Mouse (Mus musculus) spleen, adult 2 months (tissue): ENCODE data around the gene Nckap5l. TPM values are rescaled to one million over a fixed set of nuclear protein-coding genes. Genes with fewer than 3 reads are reported as not detected.

Source experiments
- DNase-seq, 2 experiments: peaks; one replicate each; pipeline versions ENCODE4 v3.0.0 to v3.0.0-alpha.2; 2012 to 2021; ENCODE audit warnings: low spot score in 2 of 2, low read depth in 1 of 2
- H3K27ac ChIP-seq: fragments of 200-500 bp; 2 replicates; pipeline ENCODE4 v1.5.1; 2012; ENCODE audit warnings: low read length, inconsistent platforms; ENCODE audit not compliant: insufficient read depth
- H3K27me3 ChIP-seq: fragments of 200-500 bp; 2 replicates; pipeline ENCODE4 v1.6.1; 2012; ENCODE audit warnings: mild to moderate bottlenecking, moderate library complexity, low read length, inconsistent platforms; ENCODE audit not compliant: control insufficient read depth, insufficient read depth
- H3K36me3 ChIP-seq: fragments of 200-500 bp; 2 replicates; pipeline ENCODE4 v1.6.1; 2012; ENCODE audit warnings: mild to moderate bottlenecking, low read length, inconsistent platforms; ENCODE audit not compliant: control insufficient read depth, insufficient read depth
- H3K4me1 ChIP-seq: fragments of 200-500 bp; 2 replicates; pipeline ENCODE4 v1.6.1; 2011; ENCODE audit warnings: inconsistent platforms; ENCODE audit not compliant: control insufficient read depth, insufficient read depth, insufficient read length
- H3K4me3 ChIP-seq: fragments of 200-500 bp; 2 replicates; pipeline ENCODE4 v1.5.1; 2011; ENCODE audit warnings: mild to moderate bottlenecking, inconsistent platforms; ENCODE audit not compliant: insufficient read depth, insufficient read length; ENCODE audit errors: extremely low read depth
- CTCF ChIP-seq: fragments of 200-500 bp; IDR thresholded peaks from 2 replicates; pipeline ENCODE4 v1.5.1; 2011; ENCODE audit warnings: mild to moderate bottlenecking, inconsistent platforms; ENCODE audit not compliant: insufficient read depth, insufficient read length, insufficient replicate concordance; ENCODE audit errors: extremely low read depth
- POLR2A ChIP-seq: fragments of 200-500 bp; IDR thresholded peaks from 2 replicates; pipeline ENCODE4 v1.6.1; 2011; ENCODE audit warnings: low read depth, low read length, inconsistent platforms
- WGBS: fragments of 180-500 bp; shearing (Covaris S2); methylation state at CpG from one replicate; pipeline ENCODE4 v1.1.7; 2018; 5-methylcytosine and 5-hydroxymethylcytosine counted together
- polyA plus RNA-seq: library from polyadenylated mRNA; depleted of rRNA; stranded (reverse); fragments of >200 nt; gene quantifications from 2 replicates; pipeline ENCODE4 v1.2.3, GENCODE M21; 2012

Gene Nckap5l
- polyA plus RNA-seq, 1 experiment, result 10.9 TPM

DNA sequence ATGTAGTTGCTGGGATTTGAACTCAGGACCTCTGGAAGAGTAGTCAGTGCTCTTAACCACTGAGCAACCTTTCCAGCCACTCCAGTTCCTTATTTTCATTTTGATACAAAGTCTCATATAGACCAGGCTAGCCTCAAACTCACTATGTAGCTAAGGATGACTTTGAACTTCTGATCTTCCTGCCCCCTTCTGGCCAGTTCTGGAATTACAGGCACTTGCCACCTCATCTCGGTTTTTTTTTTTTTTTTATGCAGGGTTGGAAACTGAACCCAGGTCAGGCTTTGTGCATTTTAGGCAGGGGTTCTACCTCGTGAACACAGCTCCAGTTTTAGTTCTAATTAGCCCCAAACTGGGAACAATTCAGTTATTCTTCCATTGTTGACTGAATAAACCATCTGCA, 41.8 kb downstream of the Nckap5l start:
- DNase-seq, result peak; percentile 52 to 57

DNA sequence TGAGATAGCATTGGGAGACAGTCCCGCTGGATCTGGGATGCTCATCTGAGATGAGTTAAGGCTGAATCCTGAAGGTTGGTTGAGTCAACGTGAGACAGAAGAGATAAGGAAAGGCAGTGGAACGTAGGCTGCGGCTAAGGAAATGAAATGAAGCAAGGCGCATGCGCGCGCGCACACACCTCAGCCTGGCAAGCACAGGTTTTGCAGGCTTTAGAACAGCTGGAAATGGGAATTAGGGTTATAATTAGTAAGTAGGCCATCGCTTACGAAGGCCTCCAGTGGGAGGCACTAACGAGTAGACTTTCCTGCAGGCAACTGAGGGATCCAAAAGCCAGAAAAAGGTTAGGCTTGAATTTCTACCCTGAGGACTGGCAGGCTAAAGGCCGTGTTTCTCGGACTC, 45.8 kb downstream of the Nckap5l start:
- no peak overlapping the region for H3K27ac ChIP-seq
- 82% methylated on average over 14 of the region's 14 CpGs for whole genome bisulfite sequencing
- peaks cover 27% of the 10 kb centered on the region for H3K36me3 ChIP-seq
- no peak for DNase-seq
- H3K4me3 ChIP-seq, result no peak overlapping the region
- no peaks in the 10 kb centered on the region; the same call in 1 of the 2 replicates for H3K4me1 ChIP-seq
- no peaks in the 10 kb centered on the region for H3K27me3 ChIP-seq
- TF ChIP-seq POLR2A (no peak), CTCF (no peak)

More for the DNA sequence above, 41.8 kb downstream of the Nckap5l start:
- WGBS, result 11% methylated on average over 2 of the region's 2 CpGs
- Histone ChIP-seq H3K4me3 (no peak overlapping the region), H3K36me3 (no peaks in the 10 kb centered on the region), H3K27me3 (no peaks in the 10 kb centered on the region), H3K4me1 (peaks cover 1% of the 10 kb centered on the region; the same call in 1 of the 2 replicates), H3K27ac (no peak overlapping the region)
- TF ChIP-seq POLR2A (no peak), CTCF (peak; percentile 31; the same call in 1 of the 2 replicates)

DNA sequence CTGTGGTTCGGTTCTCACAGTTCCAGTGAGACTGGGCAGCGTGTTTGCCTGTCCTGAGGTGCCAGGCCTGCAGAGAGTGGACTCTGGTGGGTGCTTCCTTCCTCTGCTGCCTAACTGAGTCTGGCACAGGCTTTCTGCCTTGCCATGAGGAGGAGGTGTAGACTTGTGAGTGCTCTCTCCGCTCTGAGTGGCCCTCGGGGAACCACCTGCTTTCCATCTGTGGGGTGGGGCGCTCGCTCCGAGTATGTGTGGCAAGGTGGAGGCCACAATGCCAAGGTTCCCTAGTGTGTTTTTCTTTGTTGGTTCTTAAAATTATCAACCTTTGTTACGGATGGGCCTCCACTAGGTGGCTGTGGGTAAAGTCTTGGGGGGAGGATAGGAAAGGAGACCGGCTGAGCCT, 48.7 kb downstream of the Nckap5l start:
- H3K27ac ChIP-seq, result no peak overlapping the region
- H3K27me3 ChIP-seq, result no peaks in the 10 kb centered on the region
- 96% methylated on average over 9 of the region's 9 CpGs for WGBS
- TF ChIP-seq POLR2A, result no peak
- no peak for TF ChIP-seq CTCF
- H3K4me1 ChIP-seq, result no peaks in the 10 kb centered on the region
- no peak for DNase-seq
- H3K4me3 ChIP-seq, result no peak overlapping the region
- H3K36me3 ChIP-seq, result peaks cover 54% of the 10 kb centered on the region

DNA sequence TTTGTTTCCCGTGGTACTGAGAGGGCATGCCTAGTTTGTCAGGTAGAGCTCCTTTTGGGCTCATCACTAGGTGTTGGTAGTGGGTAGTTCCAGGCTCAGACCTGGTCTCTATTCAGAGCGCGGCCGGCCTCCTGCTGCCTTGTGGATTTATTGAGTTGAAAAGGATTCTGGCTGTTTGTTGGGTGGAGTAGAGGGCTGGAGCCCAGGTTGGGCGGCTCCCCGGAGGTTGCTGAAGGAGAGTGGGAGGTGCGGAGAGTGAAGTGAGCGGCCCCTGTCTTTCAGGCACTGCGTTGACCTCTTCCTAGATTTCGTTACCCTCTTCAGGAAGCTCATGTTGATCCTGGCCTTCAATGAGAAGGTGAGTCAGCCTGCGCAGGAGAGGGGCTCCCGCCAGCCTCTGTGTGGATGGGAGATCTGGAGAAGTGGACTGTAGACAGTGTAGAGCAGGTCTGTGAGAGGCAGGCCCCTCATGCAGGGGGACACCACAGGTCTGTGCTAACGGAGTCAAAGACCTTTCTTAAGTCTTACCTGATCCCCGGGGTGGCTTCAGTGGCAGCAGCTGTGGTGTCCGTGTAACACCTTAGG, 50.5 kb downstream of the Nckap5l start:
- Histone ChIP-seq H3K27me3 (no peaks in the 10 kb centered on the region), H3K36me3 (peaks cover 61% of the 10 kb centered on the region), H3K4me3 (no peak overlapping the region), H3K4me1 (no peaks in the 10 kb centered on the region), H3K27ac (no peak overlapping the region)
- WGBS, result 95% methylated on average over 15 of the region's 15 CpGs
- TF ChIP-seq POLR2A, result no peak
- no peak for TF ChIP-seq CTCF
- DNase-seq, result no peak

DNA sequence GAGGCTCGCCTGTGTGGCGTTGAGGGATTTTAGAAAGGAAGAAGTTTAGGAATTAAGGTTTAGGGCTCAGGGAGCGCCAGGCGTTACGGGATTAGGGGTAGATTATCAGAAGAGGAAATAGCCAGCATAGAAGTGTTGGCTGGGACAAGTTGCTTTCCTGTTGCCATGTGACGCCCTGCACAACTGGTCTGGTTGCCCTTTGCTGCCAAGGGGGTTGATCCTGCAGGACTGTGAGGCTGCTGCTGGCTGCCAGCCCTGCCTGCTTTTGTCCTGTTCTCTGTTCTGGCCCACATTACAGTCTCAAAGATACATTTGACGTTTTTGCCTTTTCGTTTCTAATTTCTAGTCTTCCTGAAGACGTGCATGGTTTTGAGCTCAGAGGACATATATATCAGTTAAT, 52.4 kb downstream of the Nckap5l start:
- Histone ChIP-seq H3K36me3 (peaks cover 61% of the 10 kb centered on the region), H3K4me3 (no peak overlapping the region), H3K27ac (no peak overlapping the region), H3K27me3 (no peaks in the 10 kb centered on the region), H3K4me1 (no peaks in the 10 kb centered on the region)
- no peak for DNase-seq
- 94% methylated on average over 9 of the region's 9 CpGs for WGBS
- TF ChIP-seq CTCF, result no peak
- TF ChIP-seq POLR2A, result no peak

DNA sequence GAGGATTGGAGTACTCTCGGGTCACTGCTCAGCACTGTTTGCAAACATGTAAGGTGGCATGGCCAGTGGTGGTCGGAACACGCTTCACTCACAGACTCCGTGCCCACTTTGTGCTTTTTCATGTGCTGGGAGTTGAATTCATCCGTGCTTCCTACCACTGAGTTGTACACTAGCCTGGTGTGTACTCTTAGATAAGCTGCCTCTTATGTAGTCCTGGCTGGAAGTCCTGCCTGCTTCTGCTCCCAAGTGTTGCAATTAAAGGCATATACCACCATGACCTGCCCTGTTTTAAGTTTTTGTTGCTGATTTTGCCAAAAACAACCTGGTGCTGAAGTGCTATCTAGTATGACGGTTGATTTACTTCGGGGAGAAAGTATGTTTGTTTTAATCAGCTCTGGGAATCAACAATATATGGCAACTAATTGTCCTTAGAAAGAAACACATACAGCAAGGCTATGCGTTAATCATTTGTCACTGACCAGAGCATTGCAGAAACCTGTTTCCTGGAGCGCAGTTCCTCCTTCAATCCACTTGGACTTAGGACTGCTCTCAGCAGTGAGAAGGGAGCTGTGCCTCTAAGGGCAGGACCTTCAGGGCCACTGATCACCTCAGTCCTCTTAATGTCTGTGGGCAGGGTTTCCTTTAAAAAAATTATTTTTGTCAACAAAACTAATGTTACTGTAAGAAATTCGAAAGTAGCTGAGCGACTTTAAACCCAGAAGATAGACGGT, 54.2 kb downstream of the Nckap5l start:
- DNase-seq, result no peak
- Histone ChIP-seq H3K27me3 (no peaks in the 10 kb centered on the region), H3K4me1 (no peaks in the 10 kb centered on the region; the same call in 1 of the 2 replicates), H3K4me3 (no peak overlapping the region), H3K27ac (no peak overlapping the region), H3K36me3 (peaks cover 47% of the 10 kb centered on the region)
- TF ChIP-seq CTCF (no peak), POLR2A (no peak)
- WGBS, result 94% methylated on average over 12 of the region's 12 CpGs

DNA sequence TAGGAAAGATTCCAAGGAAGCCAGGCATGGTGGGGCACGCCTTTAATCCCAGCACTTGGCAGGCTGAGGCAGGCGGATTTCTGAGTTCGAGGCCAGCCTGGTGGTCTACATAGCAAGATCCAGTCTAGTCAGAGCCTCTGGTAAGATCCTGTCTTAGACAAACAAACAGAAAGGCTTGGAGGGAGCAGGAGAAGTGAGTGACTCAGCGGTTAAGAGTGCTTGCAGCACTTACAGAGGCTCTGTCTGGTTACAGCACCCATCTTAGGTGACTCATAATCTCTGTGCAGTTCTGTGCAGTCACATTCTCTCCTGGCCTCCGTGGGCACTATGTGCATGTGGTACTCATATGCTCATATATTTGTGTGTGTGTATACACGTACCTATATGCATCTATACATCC, 56.9 kb downstream of the Nckap5l start:
- TF ChIP-seq CTCF (no peak), POLR2A (no peak)
- H3K4me3 ChIP-seq, result no peak overlapping the region
- DNase-seq, result no peak
- WGBS, result 77% methylated on average over 6 of the region's 6 CpGs
- H3K27me3 ChIP-seq, result no peaks in the 10 kb centered on the region
- H3K27ac ChIP-seq, result no peak overlapping the region
- H3K4me1 ChIP-seq, result peaks cover 7% of the 10 kb centered on the region; the same call in 1 of the 2 replicates
- peaks cover 22% of the 10 kb centered on the region for H3K36me3 ChIP-seq
